Comparison of ENCODE assay signal across 26 mouse cellular contexts in the genomic region with DNA sequence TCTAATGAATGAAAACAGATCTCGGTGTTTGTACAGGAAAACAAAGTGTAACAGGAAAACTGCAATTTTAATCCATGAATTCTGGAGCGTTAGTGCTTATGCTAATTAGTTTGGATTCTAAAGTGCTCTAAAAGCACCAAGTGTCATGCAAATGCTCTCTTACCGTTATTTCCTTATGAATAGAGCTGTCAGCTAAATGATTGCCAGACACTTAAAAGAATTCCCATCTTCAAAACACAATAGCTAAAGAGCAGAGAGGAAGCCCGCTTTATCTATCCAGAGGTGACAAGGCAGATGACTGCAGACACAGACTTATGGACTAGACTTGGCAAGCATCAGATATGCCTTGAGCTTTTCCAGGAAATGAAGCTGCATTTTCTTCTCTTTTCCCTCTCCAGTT. TPM values are rescaled to one million over a fixed set of nuclear protein-coding genes. Genes with fewer than 3 reads are reported as not detected.
DNase-seq lines count a peak whose midpoint lies in the region; ATAC-seq and TF ChIP-seq lines count a peak whose summit lies in the region.
"Had no signal": no experiment of that assay in that cellular context is flagged by ENCODE, and none has a peak within 500 bp of the region (broad histone marks: within the 10 kb centered on the region; RNA-seq: fewer than 3 reads in every experiment).

No protein-coding gene starts in this region.

- H3K4me3 ChIP-seq in forebrain, embryonic 13.5 days, result no peak overlapping the region
- no peak overlapping the region for H3K4me3 ChIP-seq in forebrain, embryonic 11.5 days (ENCODE audit: low read depth, low read length)
- no peak overlapping the region for H3K4me3 ChIP-seq in midbrain, embryonic 12.5 days
- H3K4me3 ChIP-seq in midbrain, embryonic 10.5 days, result no peak overlapping the region
- H3K4me3 ChIP-seq: embryonic facial prominence, embryonic 12.5 days; embryonic facial prominence, embryonic 15.5 days; heart, adult 2 months; heart, embryonic 10.5 days; heart, embryonic 13.5 days; hindbrain, embryonic 12.5 days; hindbrain, embryonic 15.5 days had no signal

- H3K9me3 ChIP-seq in forebrain, embryonic 13.5 days (replicated peaks), result no peaks in the 10 kb centered on the region
- no peaks in the 10 kb centered on the region for H3K9me3 ChIP-seq in forebrain, embryonic 11.5 days (ENCODE audit: control insufficient read depth, low read length)
- no peaks in the 10 kb centered on the region for H3K9me3 ChIP-seq in midbrain, embryonic 12.5 days
- H3K9me3 ChIP-seq in midbrain, embryonic 10.5 days (replicated peaks), result no peaks in the 10 kb centered on the region
- H3K9me3 ChIP-seq: embryonic facial prominence, embryonic 12.5 days; embryonic facial prominence, embryonic 15.5 days; heart, embryonic 10.5 days; heart, embryonic 13.5 days; hindbrain, embryonic 12.5 days; hindbrain, embryonic 15.5 days had no signal

- no peak overlapping the region for H3K4me2 ChIP-seq in forebrain, embryonic 13.5 days
- H3K4me2 ChIP-seq in forebrain, embryonic 11.5 days (ENCODE audit: low read depth, low read length, severe bottlenecking), result no peak overlapping the region
- H3K4me2 ChIP-seq in midbrain, embryonic 12.5 days (replicated peaks), result no peak overlapping the region
- H3K4me2 ChIP-seq: embryonic facial prominence, embryonic 12.5 days; embryonic facial prominence, embryonic 15.5 days; heart, embryonic 13.5 days; hindbrain, embryonic 12.5 days; hindbrain, embryonic 15.5 days had no signal

- no peak overlapping the region for H3K27ac ChIP-seq in forebrain, embryonic 13.5 days
- H3K27ac ChIP-seq in forebrain, embryonic 11.5 days (ENCODE audit: low read depth, low read length), result no peak overlapping the region
- no peak overlapping the region for H3K27ac ChIP-seq in midbrain, embryonic 12.5 days (replicated peaks)
- H3K27ac ChIP-seq in midbrain, embryonic 10.5 days (replicated peaks), result no peak overlapping the region
- H3K27ac ChIP-seq: embryonic facial prominence, embryonic 12.5 days; embryonic facial prominence, embryonic 15.5 days; heart, adult 2 months; heart, embryonic 10.5 days; heart, embryonic 13.5 days; hindbrain, embryonic 12.5 days; hindbrain, embryonic 15.5 days had no signal

- 10% methylated on average over 4 of the region's 4 CpGs for WGBS in forebrain, embryonic 13.5 days
- 23% methylated on average over 4 of the region's 4 CpGs for WGBS in forebrain, embryonic 11.5 days
- WGBS in midbrain, embryonic 12.5 days, result 13% methylated on average over 4 of the region's 4 CpGs
- WGBS in midbrain, embryonic 10.5 days, result 39% methylated on average over 4 of the region's 4 CpGs

- no peak for DNase-seq in forebrain, embryonic 11.5 days (ENCODE audit: low spot score)
- DNase-seq in midbrain, embryonic 10.5 days (ENCODE audit: low spot score), result no peak
- DNase-seq in brain, embryonic 14.5 days (ENCODE audit: low read depth), result peak; percentile 68
- no peak for DNase-seq in spleen, postnatal 36 days (ENCODE audit: low spot score in 2 of 2)
- no peak for DNase-seq in cerebellum, adult 18-20 months
- DNase-seq in cerebellum, adult 9-10 months, result no peak
- DNase-seq: adrenal gland, postnatal 10 days; adrenal gland, postnatal 36 days; cerebellum, adult 11 months; cerebellum, adult 8-10 months; cerebellum, postnatal 25 days; gastrocnemius, postnatal 10 days; gastrocnemius, postnatal 36 days; heart, adult 2 months; heart, postnatal 14 days; kidney, adult 2 months had no signal

- ATAC-seq in forebrain, embryonic 13.5 days, result peak; percentile 78
- ATAC-seq in forebrain, embryonic 11.5 days (replicated peaks; ENCODE audit: low FRiP score), result no peak
- 0 out of 2 replicates have a peak, but pooled peaks have one; percentile 19 for ATAC-seq in midbrain, embryonic 12.5 days (ENCODE audit: low FRiP score, low read depth)
- ATAC-seq: intestine, postnatal 0 days had no signal

- TF ChIP-seq POLR2A in brain, embryonic 14.5 days (IDR thresholded peaks at IDR 0.05; ENCODE audit: borderline replicate concordance, extremely low read depth, insufficient read depth, insufficient read length, poor library complexity, severe bottlenecking), result no peak

- peaks cover 12% of the 10 kb centered on the region for H3K4me1 ChIP-seq in forebrain, embryonic 13.5 days
- peaks cover 2% of the 10 kb centered on the region; the same call in 1 of the 2 replicates for H3K4me1 ChIP-seq in forebrain, embryonic 11.5 days (replicated peaks; ENCODE audit: control insufficient read depth, insufficient read depth, low read length)
- peaks cover 6% of the 10 kb centered on the region for H3K4me1 ChIP-seq in midbrain, embryonic 12.5 days
- H3K4me1 ChIP-seq in midbrain, embryonic 10.5 days, result peaks cover 12% of the 10 kb centered on the region
- H3K4me1 ChIP-seq: embryonic facial prominence, embryonic 12.5 days; embryonic facial prominence, embryonic 15.5 days; heart, embryonic 10.5 days; hindbrain, embryonic 12.5 days; hindbrain, embryonic 15.5 days had no signal

- H3K9ac ChIP-seq in forebrain, embryonic 13.5 days, result no peak overlapping the region
- no peak overlapping the region for H3K9ac ChIP-seq in forebrain, embryonic 11.5 days (ENCODE audit: low read length)
- no peak overlapping the region for H3K9ac ChIP-seq in midbrain, embryonic 12.5 days (replicated peaks)
- H3K9ac ChIP-seq: embryonic facial prominence, embryonic 12.5 days; embryonic facial prominence, embryonic 15.5 days; heart, embryonic 13.5 days; hindbrain, embryonic 12.5 days; hindbrain, embryonic 15.5 days had no signal

- H3K27me3 ChIP-seq in forebrain, embryonic 13.5 days, result no peaks in the 10 kb centered on the region
- no peaks in the 10 kb centered on the region for H3K27me3 ChIP-seq in forebrain, embryonic 11.5 days (ENCODE audit: control insufficient read depth, insufficient read depth, low read length)
- H3K27me3 ChIP-seq in midbrain, embryonic 12.5 days, result no peaks in the 10 kb centered on the region
- H3K27me3 ChIP-seq in midbrain, embryonic 10.5 days (ENCODE audit: low read depth, poor library complexity, severe bottlenecking), result no peaks in the 10 kb centered on the region
- H3K27me3 ChIP-seq: embryonic facial prominence, embryonic 12.5 days; embryonic facial prominence, embryonic 15.5 days; heart, embryonic 13.5 days; hindbrain, embryonic 12.5 days; hindbrain, embryonic 15.5 days had no signal

- H3K36me3 ChIP-seq in forebrain, embryonic 13.5 days (ENCODE audit: poor library complexity, severe bottlenecking), result no peaks in the 10 kb centered on the region
- no peaks in the 10 kb centered on the region for H3K36me3 ChIP-seq in forebrain, embryonic 11.5 days (ENCODE audit: control insufficient read depth, insufficient read depth, low read length)
- H3K36me3 ChIP-seq in midbrain, embryonic 12.5 days, result no peaks in the 10 kb centered on the region
- no peaks in the 10 kb centered on the region for H3K36me3 ChIP-seq in midbrain, embryonic 10.5 days
- H3K36me3 ChIP-seq: embryonic facial prominence, embryonic 12.5 days; embryonic facial prominence, embryonic 15.5 days; heart, embryonic 10.5 days; heart, embryonic 13.5 days; hindbrain, embryonic 12.5 days; hindbrain, embryonic 15.5 days had no signal

- no peak for TF ChIP-seq CTCF in brain, embryonic 14.5 days (IDR thresholded peaks at IDR 0.05; ENCODE audit: borderline replicate concordance, extremely low read depth, insufficient read depth, insufficient read length)

RNA-seq across cellular contexts. Expression of gene Mysm1, which starts 8.8 kb away (rescaled TPM):
- 31.9 and 32.7 TPM in 2 replicates for polyA plus RNA-seq in forebrain, embryonic 13.5 days (2015; fragmentation: Nextera tagmentation; extraction: Ambion mirVana)
- 28.8 and 30.7 TPM in 2 replicates for polyA plus RNA-seq in forebrain, embryonic 11.5 days (2014; fragmentation: Nextera tagmentation; extraction: Ambion mirVana)
- 35.0 and 36.9 TPM in 2 replicates for polyA plus RNA-seq in midbrain, embryonic 12.5 days (2016; fragmentation: Nextera tagmentation; extraction: Ambion mirVana)
- 26.0 and 32.1 TPM in 2 replicates for polyA plus RNA-seq in midbrain, embryonic 10.5 days (2016; fragmentation: Nextera tagmentation; extraction: Ambion mirVana)
- 18.6 and 20.0 TPM in 2 replicates for polyA plus RNA-seq in brain, embryonic 14.5 days (2012; rRNA removed)

RNA-seq across cellular contexts. Expression of gene Eqtn, which starts 59.1 kb away (rescaled TPM):
- 0.23 TPM in 1 of 2 replicates, not detected in the other for polyA plus RNA-seq in forebrain, embryonic 13.5 days (2015; fragmentation: Nextera tagmentation; extraction: Ambion mirVana)
- polyA plus RNA-seq in forebrain, embryonic 11.5 days (2014; fragmentation: Nextera tagmentation; extraction: Ambion mirVana), result not detected in 2 replicates
- polyA plus RNA-seq in midbrain, embryonic 12.5 days (2016; fragmentation: Nextera tagmentation; extraction: Ambion mirVana), result 0.31 TPM in 1 of 2 replicates, not detected in the other
- 0.16 TPM in 1 of 2 replicates, not detected in the other for polyA plus RNA-seq in midbrain, embryonic 10.5 days (2016; fragmentation: Nextera tagmentation; extraction: Ambion mirVana)
- 0.35 and 0.66 TPM in 2 replicates for polyA plus RNA-seq in brain, embryonic 14.5 days (2012; rRNA removed)
- polyA plus RNA-seq: embryonic facial prominence, embryonic 15.5 days; heart, adult 2 months; heart, embryonic 10.5 days; heart, embryonic 13.5 days; hindbrain, embryonic 12.5 days; intestine, embryonic 14.5 days; intestine, postnatal 0 days had no signal
